Mouse (Mus musculus): ENCODE measurements around the gene Gm12394. TPM values are rescaled to one million over a fixed set of nuclear protein-coding genes. Genes with fewer than 3 reads are reported as not detected.

Gene Gm12394
- polyA plus RNA-seq (2017; shearing (Covaris generic)): not detected

DNA sequence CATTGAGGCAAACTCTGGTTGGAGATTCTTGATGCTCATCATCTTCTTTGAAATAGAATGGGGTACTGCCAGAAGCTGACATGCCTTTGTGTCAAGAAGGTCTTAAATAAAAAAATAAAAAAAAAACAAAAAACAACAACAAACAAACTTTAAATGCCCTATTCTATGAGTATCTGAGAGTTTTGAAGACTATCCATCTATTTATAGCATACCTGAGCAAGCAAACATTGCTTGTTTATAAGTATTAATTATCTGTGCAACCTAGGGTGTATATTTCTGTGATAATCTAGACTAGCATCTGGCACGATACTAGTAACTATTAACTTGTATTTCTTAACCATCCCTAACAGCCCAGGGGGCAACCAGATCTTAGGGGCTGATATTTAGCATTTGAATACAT is at the start of gene Gm12394:
Gm12394 (minus strand) TSS at position 101 of the 400 bp plus-strand sequence.

DNA sequence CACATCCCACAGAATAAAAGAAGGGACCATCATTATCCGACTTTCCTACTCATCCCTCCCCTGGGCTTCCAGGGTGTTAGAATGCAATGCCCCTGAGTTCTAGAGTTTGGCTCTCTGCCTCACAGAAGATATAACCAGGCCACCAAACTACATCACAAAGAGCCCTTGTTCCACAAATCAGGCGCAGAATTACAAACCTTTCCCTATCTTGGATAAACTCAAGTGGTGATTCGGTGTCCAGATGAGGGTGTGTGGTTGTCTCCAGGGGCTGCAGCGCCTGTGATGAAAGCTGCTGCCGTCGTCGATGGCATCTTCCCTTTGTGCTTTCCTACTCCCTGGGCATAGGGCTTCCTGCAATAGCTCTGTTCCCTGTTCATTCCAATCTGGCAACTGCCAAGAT is 17.6 kb upstream of the Gm12394 start, which contains the start of gene Fam205c:
Fam205c (minus strand) TSS at position 101 of the 400 bp plus-strand sequence.

DNA sequence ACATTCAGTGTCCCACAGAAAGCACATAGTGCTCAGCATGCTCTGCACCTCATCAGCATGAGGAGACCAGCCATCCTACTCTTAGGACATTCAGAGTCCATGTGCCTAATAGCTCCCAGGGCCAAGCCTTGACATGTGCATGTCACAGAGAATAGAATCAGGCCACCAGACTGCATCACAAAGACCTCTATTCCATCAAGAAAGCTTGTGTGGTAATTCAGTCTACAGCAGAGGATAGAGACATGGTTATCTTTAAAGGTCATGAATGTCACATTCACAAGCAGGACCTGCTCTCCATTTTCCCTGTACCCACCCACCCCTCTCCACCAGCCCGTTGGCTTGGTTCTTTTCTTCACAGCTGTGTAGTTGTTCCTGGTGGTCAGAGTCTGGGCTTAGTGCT is 2.8 kb downstream of the Gm12394 start, which contains the start of gene Fam205a1:
Fam205a1 (minus strand) TSS at position 101 of the 400 bp plus-strand sequence.

DNA sequence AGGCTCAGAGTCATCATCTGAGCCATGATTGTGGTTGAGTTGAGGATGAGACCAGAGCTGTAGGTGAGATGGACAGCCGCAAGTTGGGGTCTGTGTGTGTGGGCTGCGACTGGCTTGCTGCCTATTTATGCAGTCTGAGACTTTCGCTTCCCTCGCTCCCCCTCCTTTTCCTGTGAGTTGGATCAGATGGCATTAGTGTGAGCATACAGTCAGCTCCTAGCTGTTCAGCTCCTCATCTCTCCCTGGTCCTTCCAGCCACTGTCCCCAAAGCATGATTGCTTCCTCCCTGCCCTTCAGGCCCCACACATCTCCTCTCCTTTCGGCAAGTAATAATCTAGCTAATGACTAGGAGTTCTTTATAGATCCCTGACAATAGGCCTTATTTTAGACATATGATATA is 82.7 kb downstream of the Gm12394 start, which contains the start of gene Ccl21a:
Ccl21a (minus strand) TSS at position 101 of the 400 bp plus-strand sequence.

DNA sequence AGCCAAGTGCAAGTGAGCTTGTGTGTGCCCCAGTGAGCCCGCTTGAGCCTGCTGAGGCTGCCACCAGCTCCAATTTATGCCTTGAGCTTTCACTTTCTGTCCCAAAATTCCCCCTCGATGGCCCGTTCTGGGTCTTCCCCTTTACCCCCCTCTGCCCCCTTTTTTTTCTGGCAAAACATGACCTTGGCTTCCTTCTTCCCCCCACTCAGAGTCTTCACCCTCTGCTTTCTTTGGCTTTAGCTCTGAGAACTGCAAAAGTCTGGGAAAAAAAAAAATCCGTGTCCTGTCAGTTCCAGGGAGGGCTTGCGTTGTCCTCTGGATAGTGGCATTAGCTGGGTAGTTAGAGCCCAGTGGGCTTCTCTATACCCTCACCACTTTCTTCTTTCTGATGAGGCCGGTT is 100.1 kb downstream of the Gm12394 start, which contains the start of gene Ccl19:
Ccl19 (minus strand) TSS at position 101 of the 400 bp plus-strand sequence.

DNA sequence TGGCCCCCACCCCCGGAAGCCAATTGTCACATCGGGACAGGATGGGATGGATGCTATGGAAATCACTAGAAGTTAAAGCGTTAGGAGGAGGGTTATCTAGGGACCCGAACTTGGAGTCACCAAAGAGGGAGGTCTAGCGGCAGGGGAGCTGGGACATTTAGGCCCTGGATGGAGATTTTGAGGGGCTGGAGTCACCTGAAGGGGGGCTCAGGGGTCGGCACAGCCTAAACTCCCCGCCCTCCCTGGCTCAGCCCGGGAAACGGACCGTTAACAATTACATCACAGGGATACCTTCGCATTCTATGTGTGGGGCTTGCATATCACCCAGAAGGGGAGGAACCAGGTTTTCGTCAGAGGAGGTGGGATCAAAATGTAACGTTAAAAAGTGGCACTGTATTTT is 121.3 kb downstream of the Gm12394 start, which contains the start of gene 4930578G10Rik:
4930578G10Rik (plus strand) TSS at position 301 of the 400 bp plus-strand sequence.

Other genes with a start within 250 kb of the Gm12394 start
- not detected for gene Gm10591, start 244.6 kb downstream of the Gm12394 start, polyA plus RNA-seq (2017; shearing (Covaris generic))
- not detected for gene Gm2564, start 227.1 kb downstream of the Gm12394 start, polyA plus RNA-seq (2017; shearing (Covaris generic))
- gene Ccl27b, start 201.5 kb downstream of the Gm12394 start, polyA plus RNA-seq (2017; shearing (Covaris generic)): not detected
- not detected for gene Il11ra2, start 194.9 kb downstream of the Gm12394 start, polyA plus RNA-seq (2017; shearing (Covaris generic))
- gene 4930578G10Rik, start 121.2 kb downstream of the Gm12394 start, polyA plus RNA-seq (2017; shearing (Covaris generic)): not detected
- gene Ccl19, start 100.2 kb downstream of the Gm12394 start, polyA plus RNA-seq (2017; shearing (Covaris generic)): not detected
- not detected for gene Ccl21a, start 82.8 kb downstream of the Gm12394 start, polyA plus RNA-seq (2017; shearing (Covaris generic))
- not detected for gene Fam205a1, start 2.9 kb downstream of the Gm12394 start, polyA plus RNA-seq (2017; shearing (Covaris generic))
- not detected for gene Fam205c, start 17.5 kb upstream of the Gm12394 start, polyA plus RNA-seq (2017; shearing (Covaris generic))
- gene Phf24, start 59.9 kb upstream of the Gm12394 start, polyA plus RNA-seq (2017; shearing (Covaris generic)): not detected
- gene Dnajb5, start 93.0 kb upstream of the Gm12394 start, polyA plus RNA-seq (2017; shearing (Covaris generic)): 11.7 TPM
- gene 1700022I11Rik, start 112.8 kb upstream of the Gm12394 start, polyA plus RNA-seq (2017; shearing (Covaris generic)): 0.30 TPM
- 464 TPM for gene Vcp, start 143.7 kb upstream of the Gm12394 start, polyA plus RNA-seq (2017; shearing (Covaris generic))
- 31.3 TPM for gene Fancg, start 153.7 kb upstream of the Gm12394 start, polyA plus RNA-seq (2017; shearing (Covaris generic))
- gene Pigo, start 169.0 kb upstream of the Gm12394 start, polyA plus RNA-seq (2017; shearing (Covaris generic)): 49.0 TPM
- 193 TPM for gene Stoml2, start 174.9 kb upstream of the Gm12394 start, polyA plus RNA-seq (2017; shearing (Covaris generic))
- 12.3 TPM for gene Fam214b, start 189.4 kb upstream of the Gm12394 start, polyA plus RNA-seq (2017; shearing (Covaris generic))
- 0.46 TPM for gene Unc13b, start 202.2 kb upstream of the Gm12394 start, polyA plus RNA-seq (2017; shearing (Covaris generic))